Mouse (Mus musculus): ENCODE measurements around the gene Slc30a7. TPM values are rescaled to one million over a fixed set of nuclear protein-coding genes. Genes with fewer than 3 reads are reported as not detected.
"Not testable (repeated sequence)": the region's sequence is repeated elsewhere in the genome, so short reads cannot be mapped to it uniquely, and the experiment has no call there.

The Slc30a7 gene
- polyA plus RNA-seq, 1 experiment from 2014 or later: 26.3 TPM

DNA sequence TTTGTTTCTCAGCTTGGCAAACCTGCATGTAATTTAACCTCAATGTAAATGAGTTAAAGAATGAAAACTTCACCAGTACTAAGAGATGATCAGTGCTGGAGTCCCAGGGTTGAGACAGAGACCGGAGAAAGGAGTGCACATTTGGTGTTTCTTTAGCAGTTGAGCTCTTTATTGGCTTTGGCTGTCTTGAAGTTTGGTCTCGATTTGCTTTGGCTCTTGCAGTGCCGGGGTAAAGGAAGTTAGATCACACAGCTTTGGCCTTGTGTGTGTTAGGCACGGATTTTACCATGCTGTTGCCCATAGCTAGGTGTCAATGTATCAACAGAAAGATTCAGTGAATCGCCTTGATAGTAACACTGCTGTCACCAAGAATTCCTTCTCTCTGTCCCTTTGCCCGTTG is 75.5 kb downstream of the Slc30a7 start:
- 0 out of 2 replicates have a peak, but pooled peaks cover 5% of the 10 kb centered on the region for H3K4me1 ChIP-seq
- H3K27me3 ChIP-seq (ENCODE audit: poor library complexity, severe bottlenecking): no peaks in the 10 kb centered on the region
- no peak for DNase-seq (ENCODE audit: extremely low spot score, low spot score)
- no peaks in the 10 kb centered on the region for H3K9me3 ChIP-seq
- peaks cover 58% of the 10 kb centered on the region for H3K36me3 ChIP-seq (replicated peaks)
- H3K4me3 ChIP-seq: no peak overlapping the region
- H3K27ac ChIP-seq: no peak overlapping the region
- 91% methylated on average over 6 of the region's 6 CpGs for WGBS

DNA sequence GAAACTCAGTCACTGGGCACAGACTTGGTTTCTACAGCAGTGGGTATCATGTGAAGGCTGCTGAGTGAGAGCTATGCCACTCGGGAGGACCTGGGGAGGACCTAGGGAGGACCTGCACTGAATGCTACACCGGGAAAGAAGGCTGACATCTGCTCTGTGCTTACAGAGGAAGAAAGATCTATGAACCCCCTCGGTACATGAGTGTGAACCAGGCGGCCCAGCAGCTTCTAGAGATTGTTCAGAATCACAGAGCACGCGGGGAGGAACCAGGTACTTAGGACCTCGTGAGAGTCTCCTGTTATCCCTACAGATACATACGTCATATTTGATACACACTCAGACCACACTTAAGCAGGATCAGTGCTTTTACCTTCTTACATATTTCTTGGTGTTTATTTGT is 80.7 kb downstream of the Slc30a7 start:
- 0 out of 2 replicates have a peak, but pooled peaks cover 5% of the 10 kb centered on the region for H3K4me1 ChIP-seq
- no peak overlapping the region for H3K4me3 ChIP-seq
- no peaks in the 10 kb centered on the region for H3K9me3 ChIP-seq
- no peak overlapping the region for H3K27ac ChIP-seq
- no peak for DNase-seq (ENCODE audit: extremely low spot score, low spot score)
- H3K27me3 ChIP-seq (ENCODE audit: poor library complexity, severe bottlenecking): no peaks in the 10 kb centered on the region
- H3K36me3 ChIP-seq (replicated peaks): peaks cover 68% of the 10 kb centered on the region
- 91% methylated on average over 8 of the region's 8 CpGs for WGBS

DNA sequence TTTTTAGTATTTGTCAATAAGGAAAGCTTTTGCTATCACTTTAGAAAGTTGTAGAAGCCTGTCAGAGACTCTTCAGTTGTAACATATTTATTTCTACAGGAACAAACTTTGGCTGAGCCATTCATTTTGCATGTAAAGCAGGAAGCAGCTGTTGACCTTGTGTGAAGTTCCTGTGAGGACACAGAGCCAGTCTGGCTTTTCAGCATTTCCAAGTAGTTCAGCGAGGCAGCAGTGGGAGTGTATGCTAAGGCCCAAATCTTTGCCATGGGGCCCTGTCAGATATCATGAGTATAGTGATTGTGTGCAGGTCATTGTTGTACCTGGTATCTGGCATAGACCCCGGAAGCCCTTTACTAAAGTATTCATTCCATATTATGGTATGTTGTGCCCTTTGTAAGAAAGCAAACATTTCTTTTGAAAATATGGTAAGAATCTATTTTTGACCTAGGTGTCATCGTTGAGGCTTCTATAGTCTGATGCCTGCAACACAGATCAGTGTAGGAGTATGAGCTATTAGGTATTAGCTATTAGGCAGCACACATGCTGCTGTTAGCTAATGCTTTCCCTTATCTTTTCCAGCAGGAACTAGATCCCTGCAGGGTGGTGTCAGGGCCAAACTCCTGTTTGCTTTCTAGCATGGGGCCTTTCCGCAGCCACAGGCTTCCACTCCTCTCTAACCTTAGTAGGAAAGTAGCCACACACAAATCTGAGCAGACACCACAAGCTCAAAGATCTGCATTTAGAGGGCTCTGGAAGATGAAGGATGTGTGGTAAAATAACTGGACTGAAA is 82.6 kb downstream of the Slc30a7 start:
- Histone ChIP-seq H3K4me3 (no peak overlapping the region), H3K27me3 (ENCODE audit: poor library complexity, severe bottlenecking) (no peaks in the 10 kb centered on the region), H3K9me3 (no peaks in the 10 kb centered on the region), H3K36me3 (replicated peaks) (peaks cover 55% of the 10 kb centered on the region), H3K4me1 (0 out of 2 replicates have a peak, but pooled peaks cover 5% of the 10 kb centered on the region), H3K27ac (no peak overlapping the region)
- DNase-seq (ENCODE audit: extremely low spot score, low spot score): no peak
- WGBS: 94% methylated on average over 4 of the region's 4 CpGs

DNA sequence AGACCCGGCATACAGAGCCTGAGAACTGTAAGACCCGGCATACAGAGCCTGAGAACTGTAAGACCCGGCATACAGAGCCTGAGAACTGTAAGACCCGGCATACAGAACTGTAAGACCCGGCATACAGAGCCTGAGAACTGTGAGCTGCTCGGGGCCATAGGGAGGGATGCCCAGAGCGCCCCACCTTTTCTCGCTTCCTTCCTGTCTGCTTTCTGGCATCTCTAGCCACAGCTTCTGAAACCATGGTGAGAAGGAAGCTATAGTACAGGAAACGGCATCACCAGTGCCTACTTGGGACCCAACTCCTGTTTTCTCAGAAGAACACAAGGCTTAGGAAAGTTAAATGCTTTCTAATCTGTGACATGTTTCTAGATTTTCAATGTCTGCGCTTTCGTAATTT is 99.8 kb downstream of the Slc30a7 start:
- not testable (repeated sequence) for DNase-seq (ENCODE audit: extremely low spot score, low spot score); H3K27ac ChIP-seq; H3K4me3 ChIP-seq; H3K9me3 ChIP-seq; H3K4me1 ChIP-seq; H3K27me3 ChIP-seq (ENCODE audit: poor library complexity, severe bottlenecking)
- 97% methylated on average over 10 of the region's 11 CpGs for WGBS
- H3K36me3 ChIP-seq (replicated peaks): peaks cover 31% of the 10 kb centered on the region

DNA sequence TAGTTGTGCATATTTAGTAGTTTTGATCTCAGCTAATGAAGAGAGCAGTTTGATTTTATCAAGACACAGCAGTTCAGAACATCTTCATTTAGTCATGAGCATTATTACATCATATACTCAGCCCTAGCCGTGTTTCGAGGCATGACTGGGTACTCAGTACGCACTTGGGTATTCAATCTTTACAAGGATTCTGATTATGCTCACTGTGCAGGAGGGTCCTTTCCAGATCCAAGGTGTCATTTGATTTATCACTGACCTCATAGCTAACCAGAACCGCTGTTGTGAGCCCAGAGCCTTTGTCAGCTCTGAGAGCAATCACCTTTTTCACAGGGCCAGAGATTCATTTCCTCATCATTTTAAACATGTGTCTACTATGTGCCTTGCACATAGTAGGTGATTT is 101.6 kb downstream of the Slc30a7 start:
- Histone ChIP-seq H3K27me3 (ENCODE audit: poor library complexity, severe bottlenecking) (no peaks in the 10 kb centered on the region), H3K27ac (no peak overlapping the region), H3K36me3 (replicated peaks) (peaks cover 43% of the 10 kb centered on the region), H3K4me3 (no peak overlapping the region), H3K4me1 (no peaks in the 10 kb centered on the region), H3K9me3 (no peaks in the 10 kb centered on the region)
- WGBS: 93% methylated on average over 4 of the region's 4 CpGs
- no peak for DNase-seq (ENCODE audit: extremely low spot score, low spot score)

DNA sequence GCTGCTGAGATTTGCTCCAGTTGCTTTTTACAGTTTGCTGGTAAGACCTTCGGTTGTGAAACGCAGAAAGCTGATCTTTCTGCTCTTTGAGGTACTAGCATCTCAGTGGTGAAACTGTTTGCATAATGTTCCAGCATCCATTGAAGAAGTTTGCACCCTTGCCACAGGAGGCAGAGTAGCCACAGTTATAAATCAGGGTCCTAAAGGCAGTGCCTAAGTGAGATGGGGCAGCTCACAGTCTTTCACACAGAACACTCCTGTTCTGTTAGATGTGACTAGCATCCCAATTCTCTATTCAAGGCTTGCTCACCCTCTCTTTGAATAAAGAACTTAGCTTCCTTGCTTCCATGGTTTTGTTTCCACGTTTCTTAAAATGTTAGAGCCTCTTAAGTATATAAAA is 102.1 kb downstream of the Slc30a7 start:
- Histone ChIP-seq H3K27ac (no peak overlapping the region), H3K36me3 (replicated peaks) (peaks cover 45% of the 10 kb centered on the region), H3K9me3 (no peaks in the 10 kb centered on the region), H3K4me1 (no peaks in the 10 kb centered on the region), H3K4me3 (no peak overlapping the region), H3K27me3 (ENCODE audit: poor library complexity, severe bottlenecking) (no peaks in the 10 kb centered on the region)
- 91% methylated on average over 3 of the region's 3 CpGs for WGBS
- no peak for DNase-seq (ENCODE audit: extremely low spot score, low spot score)

DNA sequence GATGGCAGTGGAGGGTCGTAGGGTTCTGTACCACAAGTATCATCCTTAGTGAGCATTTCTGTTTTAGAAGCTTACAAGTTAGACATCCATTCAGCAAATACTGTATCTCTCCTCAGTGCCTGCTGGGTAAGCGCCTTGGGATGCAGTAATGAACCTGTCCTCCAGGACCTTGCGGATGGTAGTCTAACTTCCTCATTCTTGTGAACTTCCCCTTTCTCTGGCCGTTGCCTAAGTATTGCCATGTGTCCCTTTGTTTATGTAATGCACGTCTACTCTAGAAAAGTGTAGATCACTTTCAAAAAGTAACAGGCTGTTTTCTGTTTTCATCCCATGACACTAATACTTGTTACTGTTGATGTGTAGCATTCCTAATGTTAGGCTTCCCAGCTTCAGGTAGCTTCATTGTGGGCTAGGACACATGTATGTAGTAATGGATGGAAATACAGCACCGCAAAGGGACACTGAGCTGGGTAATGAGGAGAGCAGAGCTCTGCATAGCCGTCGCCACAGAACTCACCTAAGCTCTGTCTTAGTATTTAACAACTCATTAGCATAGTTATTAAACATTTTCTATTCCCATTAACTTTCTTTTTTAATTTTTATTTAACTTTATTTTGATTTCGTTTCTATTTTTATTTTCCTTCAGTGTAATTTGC is 104.8 kb downstream of the Slc30a7 start:
- Histone ChIP-seq H3K4me1 (no peaks in the 10 kb centered on the region), H3K27ac (no peak overlapping the region), H3K36me3 (replicated peaks) (peaks cover 44% of the 10 kb centered on the region), H3K4me3 (no peak overlapping the region), H3K9me3 (no peaks in the 10 kb centered on the region), H3K27me3 (ENCODE audit: poor library complexity, severe bottlenecking) (no peaks in the 10 kb centered on the region)
- WGBS: 94% methylated on average over 9 of the region's 9 CpGs
- DNase-seq (ENCODE audit: extremely low spot score, low spot score): no peak

DNA sequence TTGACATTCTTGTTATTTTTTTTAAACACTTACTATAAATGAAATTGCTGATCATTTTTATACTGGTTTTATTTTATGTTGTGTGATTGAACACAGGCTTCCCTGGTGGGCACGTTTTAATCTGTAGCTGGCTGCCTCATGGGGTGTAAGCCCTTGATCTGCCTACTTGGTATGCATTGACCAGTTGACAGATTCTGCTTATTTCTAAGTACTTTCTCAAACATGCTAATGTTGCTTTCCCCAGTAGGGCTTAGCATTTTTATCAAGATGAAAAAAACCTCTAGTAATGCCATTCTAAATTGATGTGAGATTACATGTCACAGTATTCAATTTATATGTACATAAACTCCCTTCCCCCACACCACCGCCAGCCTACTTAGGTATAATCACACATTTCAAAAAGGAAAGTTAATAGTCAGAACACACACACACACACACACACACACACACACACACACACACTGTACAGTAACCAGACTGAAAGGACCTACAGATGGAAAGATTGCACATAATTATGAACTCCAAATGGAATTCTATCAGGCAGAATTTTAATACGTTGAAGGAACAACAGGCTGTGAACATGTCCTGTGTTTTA is 108.8 kb downstream of the Slc30a7 start:
- H3K4me1 ChIP-seq: no peaks in the 10 kb centered on the region
- no peak for DNase-seq (ENCODE audit: extremely low spot score, low spot score)
- 83% methylated on average over 3 of the region's 3 CpGs for WGBS
- no peak overlapping the region for H3K4me3 ChIP-seq
- no peaks in the 10 kb centered on the region for H3K9me3 ChIP-seq
- H3K27me3 ChIP-seq (ENCODE audit: poor library complexity, severe bottlenecking): no peaks in the 10 kb centered on the region
- peaks cover 51% of the 10 kb centered on the region for H3K36me3 ChIP-seq (replicated peaks)
- no peak overlapping the region for H3K27ac ChIP-seq

DNA sequence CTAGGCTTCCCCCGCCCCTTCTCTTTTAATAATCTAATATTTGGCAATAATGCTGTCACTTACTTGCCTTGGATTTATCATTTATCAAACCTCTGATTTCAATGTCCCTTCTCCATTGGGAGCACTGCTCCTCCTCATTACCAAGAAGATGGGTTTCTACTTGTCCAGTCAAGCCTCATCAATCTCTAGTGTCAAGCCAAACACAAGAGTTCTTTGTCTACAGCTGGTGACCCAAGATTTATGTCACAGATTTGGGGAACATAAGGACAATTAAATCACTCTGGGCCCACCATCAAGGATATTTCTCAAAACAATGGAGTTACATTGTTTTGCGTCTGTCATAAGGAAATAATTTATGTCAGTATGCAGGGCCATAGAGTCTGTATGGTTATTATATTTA is 114.0 kb downstream of the Slc30a7 start:
- no peaks in the 10 kb centered on the region for H3K27me3 ChIP-seq (ENCODE audit: poor library complexity, severe bottlenecking)
- H3K27ac ChIP-seq: no peak overlapping the region
- no peaks in the 10 kb centered on the region for H3K9me3 ChIP-seq
- peaks cover 5% of the 10 kb centered on the region; the same call in 1 of the 2 replicates for H3K4me1 ChIP-seq
- H3K36me3 ChIP-seq (replicated peaks): peaks cover 42% of the 10 kb centered on the region
- WGBS: 93% methylated on average over 2 of the region's 2 CpGs
- H3K4me3 ChIP-seq: no peak overlapping the region
- DNase-seq (ENCODE audit: extremely low spot score, low spot score): no peak

DNA sequence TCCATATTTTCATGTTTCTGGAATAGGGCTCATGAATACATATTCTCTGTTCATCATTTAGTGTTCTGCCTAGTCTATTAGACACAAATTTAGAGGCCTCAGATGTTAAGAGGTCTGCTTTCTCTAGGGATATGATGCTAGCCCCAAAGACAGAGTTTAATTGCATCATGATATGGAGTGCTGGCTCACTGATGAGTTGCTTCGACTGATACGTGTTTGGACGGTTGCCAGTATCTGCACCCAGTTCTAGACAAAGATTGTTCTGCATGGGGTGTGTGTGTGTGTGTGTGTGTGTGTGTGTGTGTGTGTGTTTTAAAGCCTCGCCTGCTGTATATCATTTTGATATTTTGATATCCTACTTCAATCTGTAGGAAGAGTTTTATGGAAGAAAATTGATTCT is 114.9 kb downstream of the Slc30a7 start:
- no peak overlapping the region for H3K4me3 ChIP-seq
- peaks cover 7% of the 10 kb centered on the region; the same call in 1 of the 2 replicates for H3K4me1 ChIP-seq
- 89% methylated on average over 4 of the region's 4 CpGs for WGBS
- no peaks in the 10 kb centered on the region for H3K9me3 ChIP-seq
- no peaks in the 10 kb centered on the region for H3K27me3 ChIP-seq (ENCODE audit: poor library complexity, severe bottlenecking)
- H3K27ac ChIP-seq: no peak overlapping the region
- peaks cover 42% of the 10 kb centered on the region for H3K36me3 ChIP-seq (replicated peaks)
- DNase-seq (ENCODE audit: extremely low spot score, low spot score): no peak

Small RNA genes within 50 kb of the gene (microRNA-seq; reads per million reads assigned to microRNA genes)
- not detected for gene Mir669n

Other genes with a start within 250 kb of the Slc30a7 start
- gene Dph5, start 119.6 kb downstream of the Slc30a7 start, polyA plus RNA-seq (2016; fragmentation: Nextera tagmentation; extraction: Ambion mirVana): 35.1 and 36.4 TPM in 2 replicates
- gene Extl2, start 56 bp upstream of the Slc30a7 start, polyA plus RNA-seq (2016; fragmentation: Nextera tagmentation; extraction: Ambion mirVana): 20.2 and 23.3 TPM in 2 replicates
- 20.6 and 24.6 TPM in 2 replicates for gene Vcam1, start 122.3 kb upstream of the Slc30a7 start, polyA plus RNA-seq (2016; fragmentation: Nextera tagmentation; extraction: Ambion mirVana)
- not detected in 2 replicates for gene Gpr88, start 246.1 kb upstream of the Slc30a7 start, polyA plus RNA-seq (2016; fragmentation: Nextera tagmentation; extraction: Ambion mirVana)